Mouse (Mus musculus) adrenal gland, postnatal 4 days (tissue): ENCODE results near the gene Tcl1b4. TPM values are rescaled to one million over a fixed set of nuclear protein-coding genes. Genes with fewer than 3 reads are reported as not detected.

Experiments used
- DNase-seq, 2 experiments: peaks; one replicate each; pipeline ENCODE4 v3.0.0; 2021 to 2022; ENCODE audit warnings: low spot score in 2 of 2, mixed read lengths in 2 of 2
- total RNA-seq, 2 experiments: library from RNA; stranded (reverse); gene quantifications; 2 replicates each; pipeline ENCODE4 v1.2.3; 2021

Gene Tcl1b4
- total RNA-seq, 2 experiments from 2014 or later, result not detected

DNA sequence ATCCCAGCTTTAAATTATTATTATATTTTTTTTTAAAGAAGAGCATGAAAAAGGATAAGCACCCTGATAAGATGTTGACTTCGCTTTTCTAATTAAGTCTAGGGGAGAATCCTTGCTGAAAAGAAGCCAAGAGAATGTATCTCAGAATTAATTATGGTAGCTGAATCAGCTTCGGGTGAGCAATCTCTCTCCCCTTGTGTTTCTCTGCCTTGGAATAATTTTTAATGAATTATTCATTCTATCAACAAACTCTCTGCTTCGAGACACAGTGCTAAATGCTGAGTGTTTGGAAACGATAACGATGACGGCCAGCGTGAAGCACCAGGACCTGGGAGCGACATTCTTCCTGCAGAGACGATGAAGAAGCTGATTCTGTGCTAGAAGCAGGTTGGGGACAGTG is 37.3 kb downstream of the Tcl1b4 start:
- DNase-seq, result no peak

DNA sequence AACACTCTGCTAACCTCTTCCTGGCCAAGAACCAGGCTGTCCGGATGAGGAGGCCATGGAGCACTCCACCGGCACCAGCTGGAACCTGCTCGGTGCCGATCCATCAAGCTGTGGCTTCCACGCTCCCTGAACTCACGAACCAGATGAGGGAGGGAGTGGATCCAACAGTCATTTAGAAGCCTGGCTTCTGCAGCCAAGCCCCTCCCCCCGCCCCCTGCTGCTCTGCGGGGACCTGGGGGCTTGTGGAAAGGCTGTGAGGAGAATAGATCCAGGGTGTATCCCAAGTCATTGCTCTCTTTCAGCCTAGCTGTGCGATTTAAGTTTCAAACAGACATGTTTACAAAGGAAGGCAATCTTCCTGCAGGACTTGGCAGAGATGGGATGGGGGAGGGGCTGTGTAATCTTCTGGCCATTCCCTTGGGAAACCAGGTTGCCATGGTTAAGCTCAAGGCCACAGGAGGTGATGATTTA is 47.0 kb downstream of the Tcl1b4 start:
- DNase-seq, result no peak

DNA sequence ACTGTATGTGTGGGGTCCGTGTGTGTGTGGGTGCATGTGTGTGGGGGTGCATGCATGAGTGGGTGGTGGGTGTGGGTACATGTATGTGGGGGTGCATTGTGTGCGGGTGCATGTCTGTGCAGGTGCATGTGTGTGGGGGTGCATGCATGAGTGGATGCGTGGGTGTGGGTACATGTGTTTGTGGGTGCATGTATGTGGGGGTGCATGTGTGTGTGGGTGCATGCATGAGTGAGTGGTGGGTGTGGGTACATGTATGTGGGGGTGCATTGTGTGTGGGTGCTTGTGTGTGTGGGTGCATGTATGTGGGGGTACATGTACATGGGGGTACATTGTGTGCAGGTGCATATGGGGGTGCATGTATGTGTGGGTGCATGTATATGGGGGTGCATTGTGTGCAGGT is 52.0 kb downstream of the Tcl1b4 start:
- no peak for DNase-seq

Other genes with a start within 250 kb of the Tcl1b4 start
- 10 to 100 TPM; 11.3 to 11.7 TPM for gene Syne3, start 192.1 kb upstream of the Tcl1b4 start, total RNA-seq
- 100 to 1,000 TPM; 134 to 139 TPM for gene Glrx5, start 169.3 kb upstream of the Tcl1b4 start, total RNA-seq
- gene Tcl1b2, start 55.9 kb upstream of the Tcl1b4 start, total RNA-seq, result not detected
- gene Tcl1b1, start 42.3 kb upstream of the Tcl1b4 start, total RNA-seq, result not detected
- not detected for gene Tcl1b5, start 25.6 kb upstream of the Tcl1b4 start, total RNA-seq
- gene Tcl1b3, start 10.9 kb upstream of the Tcl1b4 start, total RNA-seq, result not detected
- gene Tcl1, start 20.8 kb downstream of the Tcl1b4 start, total RNA-seq, result under 1 TPM in 1 of 2 experiments, not detected in 1; 0.31 TPM
- under 1 TPM; 0.48 to 0.59 TPM for gene Tunar, start 131.9 kb downstream of the Tcl1b4 start, total RNA-seq